Mouse (Mus musculus): ENCODE data around the gene Olfr401.
"Not testable (repeated sequence)": the region's sequence is repeated elsewhere in the genome, so short reads cannot be mapped to it uniquely, and the experiment has no call there.

The Olfr401 gene

DNA sequence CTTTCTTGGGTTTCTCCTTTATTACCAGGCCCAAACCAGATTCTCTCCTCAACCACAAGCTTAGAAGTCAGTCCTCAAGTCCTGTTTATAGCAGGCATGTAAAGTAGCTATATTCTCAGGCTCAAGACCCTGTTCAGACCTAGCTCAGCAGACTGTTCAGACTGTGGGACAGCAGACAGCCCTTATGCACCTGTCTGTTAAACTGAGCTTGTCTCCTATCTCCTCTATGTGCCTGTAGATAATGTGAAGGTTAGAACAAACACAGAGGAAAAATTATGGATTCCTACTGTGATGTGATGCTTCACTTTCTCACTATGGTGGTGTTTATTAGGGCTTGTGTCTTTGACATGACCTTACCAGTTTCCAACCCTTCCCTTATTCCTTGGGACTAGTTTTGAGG, at the start of gene Olfr401:
TSS of gene Olfr401 (plus strand) at position 301 of the 400 bp plus-strand sequence.
- DNase-seq (ENCODE audit: low spot score in 2 of 2) = no peak

GRCm38 (mm10) chr11:74069655-74070054, 43.9 kb upstream of the Olfr401 start, which contains the start of gene Zfp616:
Zfp616 (plus strand) TSS chr11:74069955.
- no peak for DNase-seq (ENCODE audit: low spot score in 2 of 2)

DNA sequence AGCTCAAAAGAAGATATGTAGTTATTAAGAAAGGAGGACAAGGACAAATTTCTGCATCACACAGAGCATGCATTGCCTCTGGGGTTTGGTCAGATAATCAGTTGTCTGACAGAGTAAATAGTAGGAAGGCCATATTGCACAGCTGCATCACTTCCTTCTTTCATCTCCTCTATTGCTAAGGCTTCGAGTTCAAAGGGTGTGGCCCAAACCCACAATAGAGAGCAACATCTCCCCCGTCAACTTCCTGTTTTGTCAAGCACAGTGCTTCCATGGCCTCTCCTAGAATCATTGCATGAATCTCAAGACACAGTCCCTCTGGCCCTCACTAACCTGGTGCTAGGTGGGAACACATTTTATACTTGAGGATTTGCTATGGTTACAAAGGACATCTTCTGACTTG, 12.8 kb upstream of the Olfr401 start:
- no peak for DNase-seq (ENCODE audit: low spot score in 2 of 2)

GRCm38 (mm10) chr11:74101507-74101906, 12.0 kb upstream of the Olfr401 start:
- DNase-seq (ENCODE audit: low spot score in 2 of 2) = no peak

GRCm38 (mm10) chr11:74105066-74105465, 8.4 kb upstream of the Olfr401 start:
- no peak for DNase-seq (ENCODE audit: low spot score in 2 of 2)

- DNase-seq (ENCODE audit: low spot score in 2 of 2) = not testable (repeated sequence)
Measured at GRCm38 (mm10) chr11:74140001-74140400, 26.5 kb downstream of the Olfr401 start.

DNA sequence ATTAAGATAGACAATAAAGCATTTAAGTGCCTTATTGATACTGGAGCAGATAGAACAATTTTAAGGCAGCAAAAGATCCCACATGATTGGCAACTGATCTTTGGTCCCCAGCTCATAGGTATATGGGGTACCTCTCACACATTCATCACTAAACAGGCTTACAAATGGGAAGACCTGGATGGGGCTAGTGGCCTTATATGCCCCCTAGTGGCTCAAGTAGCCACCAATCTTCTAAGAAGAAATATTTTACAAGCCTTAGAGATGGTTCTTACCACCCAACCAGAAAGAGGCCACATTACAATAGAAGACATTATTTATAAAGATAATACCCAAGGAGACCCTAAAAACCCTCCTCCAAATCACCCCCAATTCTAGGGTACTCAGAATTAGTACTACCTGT, 32.4 kb downstream of the Olfr401 start:
- DNase-seq (ENCODE audit: low spot score in 2 of 2) = no peak

DNA sequence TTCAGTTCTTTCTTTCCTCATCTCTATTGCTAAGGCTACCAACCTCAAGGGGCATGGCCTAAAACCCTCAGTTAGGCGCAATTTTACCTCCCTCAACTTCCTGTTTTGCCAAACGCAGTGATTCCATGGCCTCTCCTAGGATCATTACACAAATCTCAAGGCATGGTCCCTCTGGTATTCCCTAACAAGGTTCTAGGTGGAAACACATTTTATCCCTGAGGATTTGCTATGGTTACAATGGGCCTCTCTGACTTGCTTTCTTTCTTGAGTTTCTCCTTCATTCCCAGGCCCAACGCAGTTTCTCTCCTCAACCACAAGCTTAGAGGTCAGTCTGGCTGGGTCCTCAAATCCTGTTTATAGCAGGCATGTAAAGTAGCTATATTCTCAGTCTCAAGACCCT, 39.7 kb downstream of the Olfr401 start, which contains the start of gene Olfr402:
TSS of gene Olfr402 (plus strand) at position 301 of the 400 bp plus-strand sequence.
- no peak for DNase-seq (ENCODE audit: low spot score in 2 of 2)

DNA sequence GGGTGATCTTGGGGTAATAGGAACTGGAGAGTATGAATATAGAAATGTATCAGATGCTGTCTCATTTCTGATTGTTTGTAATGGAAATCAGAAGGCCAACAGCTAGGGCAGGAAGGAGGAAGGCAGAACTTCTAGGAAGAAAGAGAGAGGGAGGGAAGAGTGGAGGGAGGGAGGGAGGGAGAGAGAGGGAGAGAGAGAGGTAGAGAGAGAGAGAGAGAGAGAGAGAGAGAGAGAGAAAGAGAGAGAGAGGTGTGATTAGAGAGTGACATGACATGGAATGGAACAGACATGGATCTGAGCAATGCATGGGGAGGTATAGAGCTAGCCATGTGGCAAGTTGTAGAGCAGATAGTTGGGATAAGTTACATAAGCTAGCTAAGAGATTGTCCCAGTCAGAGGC, 55.3 kb downstream of the Olfr401 start:
- DNase-seq (ENCODE audit: low spot score in 2 of 2) = no peak

All from natural killer cell, adult 2 months (primary cell).